Mouse (Mus musculus): ENCODE results near the gene Pomgnt2.

The Pomgnt2 gene

GRCm38 (mm10) chr9:122013629-122014028, 16.7 kb upstream of the Pomgnt2 start:
- DNase-seq (ENCODE audit: low read depth, low spot score) = no peak

GRCm38 (mm10) chr9:122012816-122013215, 15.9 kb upstream of the Pomgnt2 start:
- DNase-seq (ENCODE audit: low read depth, low spot score) = no peak

GRCm38 (mm10) chr9:122010751-122011150, 13.8 kb upstream of the Pomgnt2 start:
- no peak for DNase-seq (ENCODE audit: low read depth, low spot score)

- DNase-seq (ENCODE audit: low read depth, low spot score) = no peak
These were observed 12.0 kb upstream of the Pomgnt2 start for GRCm38 (mm10) chr9:122008876-122009275.

GRCm38 (mm10) chr9:122006609-122007008, 9.7 kb upstream of the Pomgnt2 start:
- peak; percentile 59 for DNase-seq (ENCODE audit: low read depth, low spot score)

GRCm38 (mm10) chr9:122006175-122006574, 9.3 kb upstream of the Pomgnt2 start:
- no peak for DNase-seq (ENCODE audit: low read depth, low spot score)

- no peak for DNase-seq (ENCODE audit: low read depth, low spot score)
These were observed 1.1 kb upstream of the Pomgnt2 start for GRCm38 (mm10) chr9:121997978-121998377.

- peak; percentile 69 for DNase-seq (ENCODE audit: low read depth, low spot score)
These were observed 1.3 kb downstream of the Pomgnt2 start for GRCm38 (mm10) chr9:121995508-121996131.

GRCm38 (mm10) chr9:121995077-121995476, 1.8 kb downstream of the Pomgnt2 start:
- no peak for DNase-seq (ENCODE audit: low read depth, low spot score)

GRCm38 (mm10) chr9:121993047-121993446, 3.9 kb downstream of the Pomgnt2 start:
- no peak for DNase-seq (ENCODE audit: low read depth, low spot score)

- no peak for DNase-seq (ENCODE audit: low read depth, low spot score)
These were observed 5.9 kb downstream of the Pomgnt2 start for GRCm38 (mm10) chr9:121991041-121991440.

GRCm38 (mm10) chr9:121989536-121989935, 7.4 kb downstream of the Pomgnt2 start:
- no peak for DNase-seq (ENCODE audit: low read depth, low spot score)

GRCm38 (mm10) chr9:121988910-121989309, 8.0 kb downstream of the Pomgnt2 start:
- DNase-seq (ENCODE audit: low read depth, low spot score) = no peak

GRCm38 (mm10) chr9:121984465-121985461, 12.1 kb downstream of the Pomgnt2 start:
- peak; percentile 54 for DNase-seq (ENCODE audit: low read depth, low spot score)

- peak; percentile 39 for DNase-seq (ENCODE audit: low read depth, low spot score)
These were observed 13.4 kb downstream of the Pomgnt2 start for GRCm38 (mm10) chr9:121983504-121983903.

- no peak for DNase-seq (ENCODE audit: low read depth, low spot score)
These were observed 14.2 kb downstream of the Pomgnt2 start for GRCm38 (mm10) chr9:121982665-121983064.

GRCm38 (mm10) chr9:121982214-121982613, 14.7 kb downstream of the Pomgnt2 start:
- no peak for DNase-seq (ENCODE audit: low read depth, low spot score)

GRCm38 (mm10) chr9:121981466-121982105, 15.3 kb downstream of the Pomgnt2 start:
- DNase-seq (ENCODE audit: low read depth, low spot score) = no peak

GRCm38 (mm10) chr9:121981046-121981445, 15.9 kb downstream of the Pomgnt2 start:
- no peak for DNase-seq (ENCODE audit: low read depth, low spot score)

GRCm38 (mm10) chr9:121975321-121975720, 21.6 kb downstream of the Pomgnt2 start:
- no peak for DNase-seq (ENCODE audit: low read depth, low spot score)

- DNase-seq (ENCODE audit: low read depth, low spot score) = no peak
These were observed 22.5 kb downstream of the Pomgnt2 start for GRCm38 (mm10) chr9:121974141-121974986.

All from embryo, embryonic 11.5 days (tissue).